Mouse (Mus musculus) embryonic facial prominence, embryonic 10.5 days (tissue): ENCODE data around the gene Eaf1. TPM values are rescaled to one million over a fixed set of nuclear protein-coding genes. Genes with fewer than 3 reads are reported as not detected.
"Not testable (repeated sequence)": the region's sequence is repeated elsewhere in the genome, so short reads cannot be mapped to it uniquely, and the experiment has no call there.

ENCODE experiments used
- DNase-seq: peaks from one replicate; pipeline ENCODE4 v3.0.0-alpha.2; 2017; ENCODE audit warnings: low spot score
- H3K27ac ChIP-seq: fragments of 300-500 bp; sonication (generic); replicated peaks from 2 replicates; pipeline ENCODE4 v1.5.1; 2016; ENCODE audit warnings: mild to moderate bottlenecking
- H3K27me3 ChIP-seq: fragments of 300-500 bp; sonication (generic); replicated peaks from 2 replicates; pipeline ENCODE4 v1.6.1; 2016; ENCODE audit warnings: low read depth, mild to moderate bottlenecking; ENCODE audit not compliant: poor library complexity, severe bottlenecking
- H3K36me3 ChIP-seq: fragments of 300-500 bp; sonication (generic); replicated peaks from 2 replicates; pipeline ENCODE4 v1.6.1; 2016; ENCODE audit warnings: mild to moderate bottlenecking, moderate library complexity
- H3K4me1 ChIP-seq: fragments of 300-500 bp; sonication (generic); 2 replicates; pipeline ENCODE4 v1.6.1; 2016
- H3K4me3 ChIP-seq: fragments of 300-500 bp; sonication (generic); 2 replicates; pipeline ENCODE4 v1.5.1; 2016; ENCODE audit warnings: mild to moderate bottlenecking, moderate library complexity
- H3K9me3 ChIP-seq: fragments of 300-500 bp; sonication (generic); 2 replicates; pipeline ENCODE4 v1.6.1; 2016; ENCODE audit warnings: mild to moderate bottlenecking
- WGBS: fragments of 180-500 bp; shearing (Covaris S2); methylation state at CpG from one replicate; pipeline ENCODE4 v1.1.7; 2016; 5-methylcytosine and 5-hydroxymethylcytosine counted together
- polyA plus RNA-seq: library from polyadenylated mRNA; unstranded; fragments of >200 nt; fragmentation: Nextera tagmentation; extraction: Ambion mirVana; gene quantifications from 2 replicates; pipeline ENCODE4 v1.2.1, GENCODE M21; 2016

Gene Eaf1
- polyA plus RNA-seq: 32.6 and 35.8 TPM in 2 replicates

DNA sequence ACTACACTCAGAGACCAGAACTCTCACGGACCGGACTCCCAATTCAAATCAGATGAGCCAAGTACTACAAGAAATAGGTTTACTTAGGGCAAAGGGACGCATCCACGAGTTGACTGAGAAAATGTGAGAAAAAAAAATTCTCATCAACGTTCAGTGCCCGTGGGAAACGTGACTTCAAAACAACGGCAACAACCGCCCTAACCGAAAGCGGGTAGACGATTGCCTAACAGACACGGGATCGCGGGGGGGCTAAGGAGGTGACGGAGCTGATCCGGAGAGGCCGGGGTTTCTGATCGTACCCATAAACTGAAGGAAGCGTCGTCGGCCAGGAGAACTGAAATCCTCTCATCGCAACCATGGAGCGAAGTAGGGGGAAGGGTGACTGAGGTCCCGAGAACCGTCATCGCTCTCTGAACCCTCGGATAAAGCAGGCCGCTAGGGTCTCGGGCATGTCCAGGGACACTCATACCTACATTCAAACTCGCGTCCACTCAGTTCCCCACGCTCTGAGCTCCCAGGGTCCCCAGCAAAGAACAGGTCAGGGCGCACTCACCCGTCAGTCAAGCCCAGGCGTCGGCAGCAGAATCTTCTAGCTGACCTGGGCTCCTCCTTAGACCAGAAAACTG lies at the start of gene Eaf1:
Gene Eaf1, plus strand, starts transcription at position 51 of the 626 bp plus-strand sequence.
- H3K36me3 ChIP-seq: peaks cover 66% of the 10 kb centered on the region
- no peak for DNase-seq

DNA sequence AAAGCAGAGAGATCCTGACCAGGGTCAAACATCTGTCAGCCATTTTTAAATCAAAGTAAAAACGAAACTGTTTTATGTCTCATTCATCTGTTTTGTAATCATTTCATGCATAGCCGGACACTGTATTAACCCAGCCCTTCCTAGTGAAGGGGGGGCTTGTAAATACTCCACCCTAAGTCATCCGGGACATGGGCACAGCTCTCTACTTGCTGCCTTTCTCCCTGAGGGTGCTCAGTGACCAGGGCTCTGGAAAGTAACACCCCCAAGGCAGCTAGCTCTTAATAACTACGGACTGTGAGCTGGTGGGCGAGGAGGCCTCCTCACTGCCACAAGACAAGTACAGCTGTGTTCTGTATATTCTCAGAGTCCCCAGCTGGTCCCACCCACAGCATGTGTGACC lies 45.2 kb upstream of the Eaf1 start:
- no peaks in the 10 kb centered on the region for H3K9me3 ChIP-seq
- H3K4me1 ChIP-seq: 0 out of 2 replicates have a peak, but pooled peaks cover 4% of the 10 kb centered on the region
- H3K27ac ChIP-seq: no peak overlapping the region
- DNase-seq: no peak
- no peaks in the 10 kb centered on the region for H3K36me3 ChIP-seq
- WGBS: 60% methylated on average over 5 of the region's 5 CpGs
- no peaks in the 10 kb centered on the region for H3K27me3 ChIP-seq
- H3K4me3 ChIP-seq: no peak overlapping the region

More for the DNA sequence above, at the start of gene Eaf1:
- Histone ChIP-seq H3K9me3 (no peaks in the 10 kb centered on the region), H3K4me1 (peaks cover 31% of the 10 kb centered on the region), H3K27me3 (no peaks in the 10 kb centered on the region), H3K4me3 (peak within 1 kb of the TSS; percentile 96), H3K27ac (peak within 1 kb of the TSS; percentile 95)
- whole genome bisulfite sequencing: 2% methylated on average over 37 of the region's 37 CpGs

DNA sequence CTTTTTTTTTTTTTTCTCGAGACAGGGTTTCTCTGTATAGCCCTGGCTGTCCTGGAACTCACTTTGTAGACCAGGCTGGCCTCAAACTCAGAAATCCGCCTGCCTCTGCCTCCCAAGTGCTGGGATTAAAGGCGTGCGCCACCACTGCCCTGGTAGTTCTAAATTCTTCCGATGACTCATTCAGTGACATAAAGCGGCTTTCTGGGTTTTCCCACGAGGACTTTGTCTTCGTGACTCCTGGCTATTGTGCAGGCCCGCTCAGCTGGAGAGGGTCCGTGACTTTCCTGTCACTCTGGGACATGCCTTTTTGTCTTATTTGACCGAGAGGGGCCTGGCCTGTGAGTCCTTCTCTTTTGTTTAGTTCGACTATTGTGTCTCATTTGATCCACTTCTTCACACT lies 40.3 kb upstream of the Eaf1 start:
- not testable (repeated sequence) for H3K4me3 ChIP-seq, H3K36me3 ChIP-seq, DNase-seq, H3K27me3 ChIP-seq, H3K9me3 ChIP-seq, H3K27ac ChIP-seq
- peaks cover 12% of the 10 kb centered on the region for H3K4me1 ChIP-seq
- WGBS: 82% methylated on average over 12 of the region's 12 CpGs

DNA sequence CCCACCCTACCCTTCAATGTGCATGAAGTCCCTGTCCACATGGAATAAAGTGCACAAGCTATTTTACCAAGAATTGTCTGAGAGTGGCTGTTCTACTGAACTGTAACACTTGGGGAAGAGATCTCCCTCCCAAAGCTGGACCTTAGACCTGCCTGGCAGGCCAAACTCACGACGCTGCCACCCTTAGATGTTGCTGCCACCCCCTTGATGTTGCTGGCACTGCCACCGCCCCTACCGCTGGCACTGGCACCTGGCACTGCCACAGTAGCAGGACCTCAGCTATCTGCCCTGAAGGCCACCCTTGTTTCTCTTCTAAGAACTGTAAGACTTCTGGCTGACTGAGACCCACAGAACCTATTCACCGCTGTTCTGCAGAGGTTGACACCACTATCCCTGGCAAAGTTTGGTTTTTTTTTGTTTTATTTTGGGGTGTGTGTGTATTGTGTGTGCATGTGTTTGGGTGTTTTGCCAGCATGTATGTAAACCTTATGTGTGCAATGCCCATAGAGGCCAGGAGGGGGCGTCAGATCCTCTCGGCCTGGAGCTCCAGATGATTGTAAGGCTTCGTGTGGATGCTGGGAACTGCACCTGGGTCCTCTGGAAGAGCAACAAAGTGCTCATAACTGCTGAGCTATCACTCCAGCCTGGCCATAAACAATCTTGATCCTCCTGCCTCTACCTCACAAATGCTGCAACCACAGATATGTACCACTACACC lies 39.2 kb upstream of the Eaf1 start:
- Histone ChIP-seq H3K9me3 (no peaks in the 10 kb centered on the region), H3K4me3 (no peak overlapping the region), H3K27ac (no peak overlapping the region), H3K4me1 (peaks cover 9% of the 10 kb centered on the region), H3K36me3 (no peaks in the 10 kb centered on the region), H3K27me3 (no peaks in the 10 kb centered on the region)
- no peak for DNase-seq
- 88% methylated on average over 8 of the region's 8 CpGs for WGBS

DNA sequence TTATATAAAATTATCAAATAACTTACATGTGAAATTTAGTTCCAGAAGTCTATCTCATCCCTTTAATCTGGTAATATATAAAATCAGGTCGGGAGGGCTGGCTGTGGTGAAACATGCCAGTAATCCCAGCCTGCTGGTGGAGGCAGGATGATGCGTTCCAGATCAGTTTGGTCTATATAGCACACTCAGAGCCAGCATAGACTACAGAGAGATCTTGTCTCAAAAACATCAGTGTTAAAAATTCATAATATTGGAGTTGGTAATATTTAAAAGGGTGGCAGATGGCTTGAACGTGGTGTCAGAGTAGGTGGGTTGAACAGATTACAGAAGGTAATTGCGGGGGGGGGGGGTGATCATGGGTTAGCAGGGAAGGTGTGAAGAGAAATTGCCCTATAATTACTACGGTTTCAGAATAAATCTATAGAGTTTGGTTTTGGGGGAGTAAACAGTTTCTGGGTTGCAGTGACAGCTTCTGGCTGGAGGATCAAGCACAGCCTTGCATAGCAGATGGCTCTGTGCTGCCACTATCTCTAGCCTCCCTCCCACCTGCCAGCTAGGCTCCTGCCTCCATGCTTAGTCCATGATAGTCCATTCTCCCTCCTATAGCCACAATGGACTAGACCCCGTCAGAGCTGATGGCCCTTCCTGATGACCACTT lies 38.0 kb upstream of the Eaf1 start:
- Histone ChIP-seq H3K36me3 (no peaks in the 10 kb centered on the region), H3K9me3 (no peaks in the 10 kb centered on the region), H3K27me3 (no peaks in the 10 kb centered on the region), H3K4me3 (no peak overlapping the region), H3K27ac (no peak overlapping the region), H3K4me1 (peaks cover 9% of the 10 kb centered on the region)
- WGBS: 86% methylated on average over 6 of the region's 6 CpGs
- DNase-seq: no peak

DNA sequence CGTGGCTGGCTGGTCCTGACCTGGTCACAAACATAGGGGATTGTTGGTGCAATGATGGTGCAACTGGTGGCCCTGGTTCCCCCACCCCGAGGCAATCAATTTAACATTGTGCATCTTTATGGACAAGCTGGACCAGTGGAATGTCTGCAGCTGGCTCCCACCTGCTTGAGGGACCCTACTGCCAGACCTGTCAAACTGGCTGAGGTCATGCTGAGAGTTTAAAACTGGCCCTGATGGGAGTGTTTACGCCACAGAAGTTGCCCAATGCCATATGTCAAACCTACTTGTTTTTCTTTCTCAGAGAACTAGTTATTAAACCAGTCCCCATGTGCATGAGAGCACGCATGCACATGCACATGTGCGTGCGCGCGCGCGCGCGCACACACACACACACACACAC lies 36.2 kb upstream of the Eaf1 start:
- Histone ChIP-seq H3K4me3 (no peak overlapping the region), H3K9me3 (no peaks in the 10 kb centered on the region), H3K27ac (peak overlapping the region; percentile 2; the same call in 1 of the 2 replicates), H3K36me3 (no peaks in the 10 kb centered on the region), H3K27me3 (no peaks in the 10 kb centered on the region), H3K4me1 (peaks cover 13% of the 10 kb centered on the region)
- 85% methylated on average over 12 of the region's 12 CpGs for WGBS
- DNase-seq: peak; percentile 49

DNA sequence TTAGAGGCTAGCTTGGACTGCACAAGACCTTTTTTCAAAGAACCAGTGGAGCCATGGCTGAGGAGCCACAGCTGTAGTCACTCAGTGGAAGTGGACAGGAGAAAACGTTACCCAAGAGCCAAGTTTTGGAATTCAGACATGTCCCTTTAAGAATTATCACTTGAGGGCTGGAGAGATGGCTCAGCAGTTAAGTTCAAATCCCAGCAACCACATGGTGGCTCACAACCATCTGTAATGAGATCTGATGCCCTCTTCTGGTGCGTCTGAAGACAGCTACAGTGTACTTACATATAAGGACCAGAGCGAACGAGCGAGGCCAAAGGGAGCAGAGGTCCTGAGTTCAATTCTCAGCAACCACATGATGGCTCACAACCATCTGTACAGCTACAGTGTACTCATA lies 32.0 kb upstream of the Eaf1 start:
- not testable (repeated sequence) for H3K27me3 ChIP-seq, H3K9me3 ChIP-seq, H3K4me3 ChIP-seq, H3K36me3 ChIP-seq, H3K27ac ChIP-seq, DNase-seq
- WGBS: 70% methylated on average over 5 of the region's 5 CpGs
- peaks cover 16% of the 10 kb centered on the region for H3K4me1 ChIP-seq

DNA sequence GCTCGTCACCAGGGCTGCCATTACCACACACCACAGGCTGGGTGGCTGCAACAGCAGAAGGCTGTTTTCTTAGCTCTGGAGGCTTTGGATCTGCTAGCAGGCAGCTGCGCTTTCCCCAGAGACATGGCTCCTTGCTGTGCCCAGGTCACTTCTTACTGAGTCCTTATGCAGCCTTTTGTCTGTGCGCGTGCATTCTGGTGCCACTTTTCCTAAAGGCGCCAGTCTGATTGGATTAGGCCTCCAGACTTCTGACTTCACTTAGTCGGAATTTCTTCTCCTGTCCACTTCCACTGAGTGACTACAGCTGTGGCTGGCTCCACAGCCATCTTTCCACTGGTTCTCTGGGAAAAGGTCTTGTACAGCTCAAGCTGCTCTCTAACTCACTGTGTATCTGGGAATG lies 31.3 kb upstream of the Eaf1 start:
- peak; percentile 28 for DNase-seq
- WGBS: 72% methylated on average over 6 of the region's 6 CpGs
- no peaks in the 10 kb centered on the region for H3K27me3 ChIP-seq

DNA sequence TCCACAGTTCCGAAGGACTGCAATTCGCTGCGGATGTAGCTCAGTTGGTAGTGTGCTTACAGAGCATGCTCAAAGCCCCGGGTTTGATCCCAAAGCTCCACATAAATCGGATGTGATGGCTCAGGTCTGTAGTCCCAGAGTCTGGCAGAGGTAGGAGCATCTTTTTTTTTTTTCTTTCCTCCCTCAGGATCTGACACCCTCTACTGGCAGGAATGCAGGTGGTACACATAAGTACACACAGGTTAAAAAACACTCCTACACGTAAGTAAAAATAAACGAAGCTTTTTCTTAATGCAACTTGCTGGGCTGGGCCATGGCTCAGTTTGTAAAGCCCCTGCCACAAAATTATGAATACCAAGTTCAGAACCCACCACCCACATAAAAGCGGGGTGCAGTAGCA lies 30.0 kb upstream of the Eaf1 start:
- WGBS: 45% methylated on average over 8 of the region's 8 CpGs
- H3K4me3 ChIP-seq: no peak overlapping the region
- H3K27ac ChIP-seq: no peak overlapping the region
- peaks cover 7% of the 10 kb centered on the region for H3K4me1 ChIP-seq
- peak; percentile 20 for DNase-seq
- H3K27me3 ChIP-seq: no peaks in the 10 kb centered on the region
- H3K36me3 ChIP-seq: no peaks in the 10 kb centered on the region
- no peaks in the 10 kb centered on the region for H3K9me3 ChIP-seq

More for the DNA sequence above, 31.3 kb upstream of the Eaf1 start:
- H3K9me3 ChIP-seq: no peaks in the 10 kb centered on the region
- H3K4me1 ChIP-seq: peaks cover 10% of the 10 kb centered on the region
- no peaks in the 10 kb centered on the region for H3K36me3 ChIP-seq
- H3K4me3 ChIP-seq: no peak overlapping the region
- H3K27ac ChIP-seq: peak overlapping the region; percentile 59

DNA sequence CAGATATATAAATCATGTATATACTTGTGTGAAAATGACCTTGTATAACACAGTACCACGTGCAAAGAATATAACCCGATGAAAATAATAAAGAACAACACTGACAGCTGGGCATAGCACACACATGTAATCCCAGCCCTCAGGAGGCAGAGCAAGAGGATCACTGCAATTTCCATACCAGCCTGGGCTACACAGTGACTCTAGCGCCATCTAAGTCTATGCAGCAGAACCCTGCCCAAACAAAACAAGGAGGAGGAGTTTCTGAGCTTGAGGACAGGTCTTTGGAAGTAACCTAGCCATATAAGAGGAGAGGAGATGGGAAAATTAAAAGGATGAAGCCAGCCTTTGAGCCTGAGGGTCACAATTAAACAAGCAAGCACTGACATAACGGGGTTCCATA lies 24.5 kb upstream of the Eaf1 start:
- Histone ChIP-seq H3K9me3 (no peaks in the 10 kb centered on the region), H3K4me3 (no peak overlapping the region), H3K27ac (no peak overlapping the region), H3K36me3 (no peaks in the 10 kb centered on the region), H3K4me1 (no peaks in the 10 kb centered on the region), H3K27me3 (no peaks in the 10 kb centered on the region)
- DNase-seq: no peak
- 55% methylated on average over 4 of the region's 4 CpGs for WGBS

DNA sequence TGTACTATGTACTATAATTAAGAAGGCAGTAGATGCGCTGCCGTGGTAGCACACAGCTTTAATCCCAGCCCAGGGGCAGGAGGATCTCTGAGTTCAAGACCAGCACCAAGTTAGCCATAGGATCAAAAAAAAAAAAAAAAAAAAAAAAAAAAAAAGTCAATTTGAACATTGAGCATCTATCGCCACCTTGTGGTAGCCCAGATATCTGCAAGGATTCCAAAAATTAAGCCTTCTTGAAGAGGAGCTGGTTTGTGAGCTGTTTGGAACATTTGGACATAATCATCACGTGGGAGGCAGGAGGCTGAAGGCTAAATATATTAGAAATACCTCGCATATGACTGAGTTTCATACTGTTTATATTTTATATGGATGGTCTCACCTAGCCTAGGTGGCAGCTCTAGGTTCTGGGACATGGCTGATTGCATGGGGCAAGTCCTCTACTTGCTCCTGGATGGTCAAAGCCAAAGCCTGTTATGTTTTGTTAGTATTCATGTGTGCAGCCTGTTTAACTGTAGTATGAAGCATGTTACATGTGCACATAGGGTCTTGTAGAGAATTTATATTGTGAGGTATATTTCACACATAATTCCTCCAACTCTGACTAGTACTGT lies 21.6 kb upstream of the Eaf1 start:
- H3K27ac ChIP-seq: no peak overlapping the region
- peak; percentile 49 for DNase-seq
- no peaks in the 10 kb centered on the region for H3K27me3 ChIP-seq
- no peaks in the 10 kb centered on the region for H3K4me1 ChIP-seq
- H3K9me3 ChIP-seq: no peaks in the 10 kb centered on the region
- no peaks in the 10 kb centered on the region for H3K36me3 ChIP-seq
- no peak overlapping the region for H3K4me3 ChIP-seq
- WGBS: 7% methylated on average over 5 of the region's 5 CpGs

DNA sequence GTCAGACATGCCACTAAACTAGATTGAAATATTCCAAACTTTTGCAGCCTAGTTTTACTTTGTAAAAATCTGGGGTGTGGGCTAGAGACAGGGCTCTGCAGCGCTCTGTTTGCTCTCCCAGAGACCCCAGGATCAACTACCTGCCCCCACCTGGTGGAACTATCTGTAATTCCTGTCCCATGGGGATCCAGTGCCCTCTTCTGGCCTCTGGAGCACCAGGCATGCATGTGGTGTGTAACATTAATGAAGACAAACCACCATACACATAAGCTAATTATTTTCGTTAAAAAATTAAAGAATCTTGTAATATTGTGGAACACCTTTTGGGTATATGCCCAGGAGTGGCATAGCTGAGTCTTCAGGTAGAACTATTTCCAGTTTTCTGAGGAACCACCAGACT lies 20.9 kb upstream of the Eaf1 start:
- Histone ChIP-seq H3K27ac (no peak overlapping the region), H3K27me3 (no peaks in the 10 kb centered on the region), H3K4me3 (no peak overlapping the region), H3K36me3 (peaks cover 6% of the 10 kb centered on the region), H3K4me1 (no peaks in the 10 kb centered on the region), H3K9me3 (no peaks in the 10 kb centered on the region)
- DNase-seq: no peak
- 80% methylated on average over 2 of the region's 2 CpGs for WGBS
